Mouse (Mus musculus) gastrocnemius, postnatal 4 days (tissue): ENCODE results near the gene Cir1. TPM values are rescaled to one million over a fixed set of nuclear protein-coding genes. Genes with fewer than 3 reads are reported as not detected.

Experiments
- DNase-seq, 2 experiments: peaks; one replicate each; pipeline ENCODE4 v3.0.0; 2021 to 2022; ENCODE audit warnings: low spot score in 2 of 2, mixed read lengths in 2 of 2
- total RNA-seq, 2 experiments: library from RNA; stranded (reverse); gene quantifications; 2 replicates each; pipeline ENCODE4 v1.2.3; 2021

Cir1 gene
- total RNA-seq, 2 experiments from 2014 or later, result 16.3 to 16.9 TPM

- DNase-seq, result no peak
Observed at GRCm38 (mm10) chr2:73302722-73303121, 9.8 kb downstream of the Cir1 start.

- DNase-seq, result no peak
Observed at GRCm38 (mm10) chr2:73301979-73302378, 10.5 kb downstream of the Cir1 start.

DNA sequence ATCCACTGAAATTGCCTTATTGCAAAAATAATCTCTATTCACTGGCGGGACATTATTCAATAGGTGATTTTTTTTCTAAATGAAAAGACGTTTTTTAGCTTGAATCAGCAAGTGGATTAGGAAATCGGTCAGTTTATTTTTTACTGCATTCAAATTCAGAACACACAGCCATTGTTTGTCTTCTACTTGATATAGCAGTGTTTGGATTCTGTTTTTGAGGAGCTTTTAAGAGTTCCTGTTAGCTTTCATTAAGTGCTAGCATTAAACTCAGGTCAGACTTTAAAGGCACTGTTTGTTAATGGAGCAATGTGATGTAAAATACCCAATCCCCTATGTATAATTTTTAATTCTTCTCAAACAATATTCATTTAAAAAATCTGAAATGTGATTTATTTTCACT, 13.7 kb downstream of the Cir1 start:
- DNase-seq, result no peak

DNA sequence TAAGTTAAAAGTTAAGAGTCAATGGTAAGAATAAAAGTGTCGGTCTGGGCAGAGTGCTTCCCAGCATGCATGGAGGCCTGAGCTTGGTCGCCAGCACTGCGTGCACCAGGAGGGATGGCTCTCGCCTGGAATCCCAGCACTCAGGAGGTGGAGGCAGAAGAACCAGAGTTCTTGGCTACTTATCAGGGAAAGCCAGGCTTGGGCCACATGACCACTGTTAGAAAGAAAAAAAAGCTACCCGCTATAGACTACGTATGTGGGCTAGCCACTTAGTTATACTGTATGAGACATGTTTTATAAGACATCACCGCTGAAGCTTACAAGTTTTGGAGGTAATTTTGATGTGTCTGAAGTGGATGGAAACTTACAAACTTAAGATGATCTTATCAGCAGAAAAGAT, 14.3 kb downstream of the Cir1 start:
- no peak for DNase-seq

DNA sequence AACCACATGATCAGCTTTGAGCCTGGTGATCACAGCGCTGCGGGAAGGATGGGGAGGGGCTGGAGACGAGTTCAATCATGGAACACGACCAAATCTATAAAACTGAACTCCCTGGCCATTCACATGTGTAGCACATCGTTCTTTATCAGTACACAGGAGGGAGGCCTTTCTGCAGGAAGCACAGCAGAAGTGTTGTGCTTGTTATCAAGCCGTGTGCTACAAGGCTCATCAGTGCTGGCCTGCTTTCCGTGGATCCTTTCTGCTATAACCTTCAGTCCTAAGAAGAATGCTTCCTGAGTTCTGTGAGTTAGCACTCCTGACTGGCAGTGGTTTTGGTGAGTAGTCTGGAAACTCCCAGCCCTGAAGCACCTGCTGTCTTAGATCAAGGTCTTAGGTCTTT, 17.5 kb downstream of the Cir1 start:
- DNase-seq, result no peak

DNA sequence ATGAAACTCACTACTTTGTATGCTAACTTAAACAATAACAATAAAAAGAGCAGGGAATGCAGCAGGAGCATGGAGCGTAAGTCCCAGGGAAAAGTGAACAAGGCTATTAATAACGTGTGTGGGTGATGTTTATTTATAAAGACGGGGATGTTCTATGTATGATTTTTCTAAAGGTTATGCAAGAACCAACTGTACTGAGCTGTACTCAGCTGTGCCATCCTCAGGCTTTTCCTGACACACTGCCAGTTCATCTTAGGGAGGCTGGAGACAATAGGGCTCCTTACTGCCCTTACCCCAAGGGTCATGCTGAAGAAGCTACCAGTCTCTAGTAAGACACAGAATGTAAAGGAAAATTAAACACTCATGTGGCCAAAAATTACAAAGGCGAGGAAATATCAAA, 21.4 kb downstream of the Cir1 start:
- no peak for DNase-seq

GRCm38 (mm10) chr2:73285630-73286029, 26.9 kb downstream of the Cir1 start:
- no peak for DNase-seq

DNA sequence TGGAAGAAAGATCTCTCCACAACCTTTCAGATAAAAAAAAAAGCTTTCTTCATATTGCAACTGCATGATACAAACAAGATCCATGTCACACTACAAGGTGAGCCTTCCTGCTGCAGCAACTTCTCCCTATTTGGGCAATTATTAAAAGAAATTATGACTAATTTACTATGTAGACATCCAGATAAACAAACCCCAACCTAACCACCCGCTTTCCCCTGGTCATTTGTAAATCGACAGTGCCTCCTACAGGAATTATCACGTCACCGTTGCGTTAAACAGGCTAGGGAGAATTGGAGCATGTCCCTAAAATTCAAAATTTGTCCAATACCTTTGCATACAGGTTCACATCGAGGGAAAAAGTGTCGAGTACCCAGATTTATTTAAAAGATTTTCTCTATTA, 30.8 kb downstream of the Cir1 start:
- DNase-seq, result no peak

- DNase-seq, result no peak
Observed at GRCm38 (mm10) chr2:73281048-73281661, 31.3 kb downstream of the Cir1 start.

- DNase-seq, result peak in 1 of 2 experiments; percentile 19
Observed at GRCm38 (mm10) chr2:73280356-73281047, 32.0 kb downstream of the Cir1 start.

GRCm38 (mm10) chr2:73279271-73280038, 33.0 kb downstream of the Cir1 start:
- DNase-seq, result no peak

- DNase-seq, result peak in 1 of 2 experiments; percentile 19
Observed at GRCm38 (mm10) chr2:73278869-73279268, 33.6 kb downstream of the Cir1 start.

DNA sequence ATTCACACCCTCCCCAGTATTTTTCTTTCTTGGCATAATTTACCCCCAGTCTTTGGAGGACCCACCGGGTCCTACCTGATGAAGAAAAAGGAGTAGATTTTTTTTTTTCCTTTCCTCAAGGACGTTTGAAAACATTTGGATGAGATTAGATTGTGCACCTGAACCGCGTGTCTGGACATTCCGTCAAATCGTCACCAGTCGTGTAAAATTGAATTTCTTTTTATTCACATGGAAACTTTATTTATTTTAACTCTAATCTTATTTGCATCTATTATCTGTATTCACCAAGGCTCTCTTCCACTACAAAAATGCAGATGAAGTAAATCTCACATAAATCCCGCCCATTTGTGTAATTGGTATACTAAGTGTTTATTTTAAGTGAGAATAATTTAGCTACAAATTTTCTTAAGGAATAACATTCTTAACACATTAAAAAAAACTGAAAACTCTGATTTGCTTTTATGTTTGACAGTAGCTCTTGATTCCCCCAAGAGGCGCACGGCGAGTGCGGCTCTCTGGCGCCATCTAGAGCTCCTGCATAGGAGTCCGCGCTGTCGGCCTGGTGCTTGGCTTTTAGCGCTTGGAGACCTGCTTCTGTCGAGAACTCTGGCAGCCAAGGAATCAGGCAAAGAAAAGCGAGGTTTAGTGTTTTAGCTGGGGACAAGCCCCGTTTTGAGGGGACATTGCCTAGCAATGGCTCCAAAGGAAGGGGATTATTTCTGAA, 34.2 kb downstream of the Cir1 start:
- DNase-seq, result peak; percentile 74 to 89

- DNase-seq, result peak in 1 of 2 experiments; percentile 38
Observed at GRCm38 (mm10) chr2:73277709-73278075, 34.8 kb downstream of the Cir1 start.

GRCm38 (mm10) chr2:73277021-73277708, 35.3 kb downstream of the Cir1 start:
- peak in 1 of 2 experiments; percentile 29 for DNase-seq

- no peak for DNase-seq
Observed at GRCm38 (mm10) chr2:73276141-73276571, 36.3 kb downstream of the Cir1 start.

GRCm38 (mm10) chr2:73275261-73276040, 37.0 kb downstream of the Cir1 start:
- no peak for DNase-seq

- peak in 1 of 2 experiments; percentile 51 for DNase-seq
Observed at GRCm38 (mm10) chr2:73274119-73274920, 38.2 kb downstream of the Cir1 start.
